Mouse (Mus musculus): Measurements from ENCODE around the gene Mrps27. TPM values are rescaled to one million over a fixed set of nuclear protein-coding genes. Genes with fewer than 3 reads are reported as not detected.

The Mrps27 gene
- total and polyA plus RNA-seq, 2 experiments from 2014 or later: 19.6 to 37.4 TPM

GRCm38 (mm10) chr13:99412477-99413080 is 68.0 kb downstream of the Mrps27 start:
- Histone ChIP-seq H3K9ac (replicated peaks; ENCODE audit: low read length, poor library complexity, severe bottlenecking) (no peak overlapping the region), H3K4me2 (ENCODE audit: low read depth, low read length, poor library complexity, severe bottlenecking) (no peak overlapping the region), H3K27ac (ENCODE audit: low read depth, low read length) (no peak overlapping the region), H3K27me3 (ENCODE audit: insufficient read depth, low read length) (no peaks in the 10 kb centered on the region), H3K9me3 (ENCODE audit: low read length) (no peaks in the 10 kb centered on the region), H3K36me3 (ENCODE audit: insufficient read depth, low read length) (peaks cover 19% of the 10 kb centered on the region), H3K4me1 (ENCODE audit: insufficient read depth, low read length) (no peaks in the 10 kb centered on the region), H3K4me3 (ENCODE audit: low read depth, low read length) (no peak overlapping the region)
- no peak for ATAC-seq (ENCODE audit: low FRiP score)
- WGBS: 27% methylated on average over 11 of the region's 11 CpGs
- no peak for TF ChIP-seq CTCF (IDR thresholded peaks at IDR 0.05)
- DNase-seq (ENCODE audit: low spot score): peak; percentile 58

- H3K4me1 ChIP-seq (ENCODE audit: insufficient read depth, low read length): no peaks in the 10 kb centered on the region
- no peak for DNase-seq (ENCODE audit: low spot score)
- TF ChIP-seq CTCF (IDR thresholded peaks at IDR 0.05): no peak
- no peaks in the 10 kb centered on the region for H3K9me3 ChIP-seq (ENCODE audit: low read length)
- no peak overlapping the region for H3K4me2 ChIP-seq (ENCODE audit: low read depth, low read length, poor library complexity, severe bottlenecking)
- WGBS: 42% methylated on average over 13 of the region's 13 CpGs
- H3K4me3 ChIP-seq (ENCODE audit: low read depth, low read length): no peak overlapping the region
- no peaks in the 10 kb centered on the region for H3K27me3 ChIP-seq (ENCODE audit: insufficient read depth, low read length)
- H3K27ac ChIP-seq (ENCODE audit: low read depth, low read length): no peak overlapping the region
- ATAC-seq (ENCODE audit: low FRiP score): no peak
- no peak overlapping the region for H3K9ac ChIP-seq (replicated peaks; ENCODE audit: low read length, poor library complexity, severe bottlenecking)
- peaks cover 19% of the 10 kb centered on the region for H3K36me3 ChIP-seq (ENCODE audit: insufficient read depth, low read length)
Observed at GRCm38 (mm10) chr13:99413481-99414351, 69.1 kb downstream of the Mrps27 start.

DNA sequence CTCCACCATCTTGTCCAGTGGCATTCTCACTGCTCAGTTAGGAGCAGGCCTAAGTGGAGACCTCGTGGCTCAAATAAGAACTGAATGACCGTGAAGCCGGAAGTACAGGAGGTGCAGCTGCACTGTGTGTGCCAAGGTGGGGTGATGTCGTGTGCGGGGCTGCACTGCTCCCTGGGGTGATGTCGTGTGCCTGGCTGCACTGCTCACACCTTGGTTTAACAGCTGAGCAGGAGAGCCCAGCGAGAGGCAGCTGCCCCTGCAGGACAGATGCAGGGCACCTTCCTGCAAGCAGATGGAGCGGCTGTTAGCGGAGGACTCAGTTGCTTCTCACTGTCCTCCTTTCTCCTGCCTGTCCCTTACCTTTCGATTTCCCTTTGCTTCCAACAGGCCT is 69.8 kb downstream of the Mrps27 start:
- ATAC-seq (ENCODE audit: low FRiP score) (no peak), DNase-seq (ENCODE audit: low spot score) (no peak)
- no peak overlapping the region for H3K4me3 ChIP-seq (ENCODE audit: low read depth, low read length)
- H3K36me3 ChIP-seq (ENCODE audit: insufficient read depth, low read length): peaks cover 19% of the 10 kb centered on the region
- no peak overlapping the region for H3K9ac ChIP-seq (replicated peaks; ENCODE audit: low read length, poor library complexity, severe bottlenecking)
- no peak for TF ChIP-seq CTCF (IDR thresholded peaks at IDR 0.05)
- 49% methylated on average over 10 of the region's 10 CpGs for WGBS
- H3K27ac ChIP-seq (ENCODE audit: low read depth, low read length): no peak overlapping the region
- H3K9me3 ChIP-seq (ENCODE audit: low read length): no peaks in the 10 kb centered on the region
- H3K4me2 ChIP-seq (ENCODE audit: low read depth, low read length, poor library complexity, severe bottlenecking): no peak overlapping the region
- H3K27me3 ChIP-seq (ENCODE audit: insufficient read depth, low read length): no peaks in the 10 kb centered on the region
- H3K4me1 ChIP-seq (ENCODE audit: insufficient read depth, low read length): no peaks in the 10 kb centered on the region

DNA sequence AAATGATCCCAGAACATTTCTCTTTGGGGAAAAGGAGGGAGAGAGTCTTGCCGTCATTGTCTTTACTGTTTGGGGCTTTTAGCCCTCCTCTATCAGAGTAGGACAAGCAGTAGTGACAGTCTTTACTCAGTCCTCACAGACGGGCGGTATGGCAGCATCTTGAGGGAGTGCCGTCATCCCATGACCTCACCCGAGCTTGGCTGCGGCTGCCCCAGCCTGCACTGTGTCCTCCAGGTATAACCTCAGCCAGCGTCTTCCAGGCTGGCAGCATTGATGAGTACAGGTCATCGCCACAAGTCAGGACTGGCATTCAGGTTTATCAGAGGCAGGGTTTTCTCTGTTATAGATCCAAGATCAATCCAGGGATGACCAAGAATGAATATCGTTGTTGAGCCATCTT is 72.0 kb downstream of the Mrps27 start:
- Histone ChIP-seq H3K36me3 (ENCODE audit: insufficient read depth, low read length) (peaks cover 16% of the 10 kb centered on the region), H3K9me3 (ENCODE audit: low read length) (no peaks in the 10 kb centered on the region), H3K27ac (ENCODE audit: low read depth, low read length) (no peak overlapping the region), H3K4me3 (ENCODE audit: low read depth, low read length) (no peak overlapping the region), H3K4me1 (ENCODE audit: insufficient read depth, low read length) (no peaks in the 10 kb centered on the region), H3K9ac (replicated peaks; ENCODE audit: low read length, poor library complexity, severe bottlenecking) (no peak overlapping the region), H3K4me2 (ENCODE audit: low read depth, low read length, poor library complexity, severe bottlenecking) (no peak overlapping the region), H3K27me3 (ENCODE audit: insufficient read depth, low read length) (no peaks in the 10 kb centered on the region)
- ATAC-seq (ENCODE audit: low FRiP score): no peak
- no peak for DNase-seq (ENCODE audit: low spot score)
- 81% methylated on average over 9 of the region's 9 CpGs for WGBS
- TF ChIP-seq CTCF (IDR thresholded peaks at IDR 0.05): no peak

GRCm38 (mm10) chr13:99423581-99423980 is 79.0 kb downstream of the Mrps27 start:
- no peak for DNase-seq (ENCODE audit: low spot score)
- whole genome bisulfite sequencing: 86% methylated on average over 13 of the region's 13 CpGs
- no peak for TF ChIP-seq CTCF (IDR thresholded peaks at IDR 0.05)
- Histone ChIP-seq H3K4me3 (ENCODE audit: low read depth, low read length) (no peak overlapping the region), H3K9ac (replicated peaks; ENCODE audit: low read length, poor library complexity, severe bottlenecking) (no peak overlapping the region), H3K4me2 (ENCODE audit: low read depth, low read length, poor library complexity, severe bottlenecking) (no peak overlapping the region), H3K36me3 (ENCODE audit: insufficient read depth, low read length) (peaks cover 47% of the 10 kb centered on the region), H3K27ac (ENCODE audit: low read depth, low read length) (no peak overlapping the region), H3K4me1 (ENCODE audit: insufficient read depth, low read length) (no peaks in the 10 kb centered on the region), H3K9me3 (ENCODE audit: low read length) (no peaks in the 10 kb centered on the region), H3K27me3 (ENCODE audit: insufficient read depth, low read length) (no peaks in the 10 kb centered on the region)
- ATAC-seq (ENCODE audit: low FRiP score): no peak
